Mouse (Mus musculus): Measurements from ENCODE around the gene Serpina3g. TPM values are rescaled to one million over a fixed set of nuclear protein-coding genes. Genes with fewer than 3 reads are reported as not detected.

The Serpina3g gene
- polyA plus RNA-seq, 1 experiment, result 17.5 TPM

DNA sequence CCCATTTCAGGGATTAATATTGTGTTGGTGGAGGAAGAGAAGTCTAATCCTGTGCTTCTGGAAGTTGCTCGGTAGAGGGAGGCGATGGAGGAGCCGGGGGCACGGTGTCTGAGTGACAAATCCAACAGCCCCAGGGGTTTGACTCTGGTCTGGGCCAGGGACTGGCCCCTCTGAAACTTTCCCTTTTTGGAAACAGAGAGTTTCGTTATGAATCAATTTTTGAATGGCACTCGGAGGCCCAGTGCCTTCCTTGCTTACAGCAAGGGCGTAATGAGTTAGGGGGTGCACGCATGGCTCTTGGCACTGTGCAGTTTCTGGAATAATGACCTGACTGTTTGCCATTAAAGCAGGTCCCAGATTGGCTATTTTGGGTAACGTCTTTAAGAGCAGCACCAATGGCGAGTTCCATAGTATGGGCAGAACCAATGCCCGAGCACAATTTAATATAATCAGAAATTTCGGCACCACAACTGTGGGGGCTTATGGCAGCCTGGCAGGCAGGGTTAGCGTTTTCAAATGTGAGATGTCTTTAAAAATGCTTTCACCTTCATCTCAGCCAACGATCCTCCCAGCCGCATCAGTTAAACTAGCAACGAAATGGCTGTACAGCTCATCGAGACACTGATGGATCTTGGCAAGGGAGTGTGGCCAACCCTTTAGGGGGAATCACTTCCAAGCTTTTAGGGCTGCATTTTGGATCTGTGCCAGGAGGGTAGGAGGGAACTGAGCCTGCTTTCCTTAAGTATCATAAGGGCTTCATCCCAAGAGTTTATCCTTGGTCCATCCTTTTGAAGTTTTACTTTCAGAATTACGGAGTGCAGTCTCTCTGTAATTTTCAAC lies 42.4 kb downstream of the Serpina3g start:
- Histone ChIP-seq H3K4me3 (ENCODE audit: low read depth, low read length) (no peak overlapping the region), H3K27ac (ENCODE audit: insufficient read depth, low read depth, low read length) (no peak overlapping the region), H3K27me3 (ENCODE audit: control insufficient read depth, insufficient read depth, low read length) (no peaks in the 10 kb centered on the region), H3K4me1 (ENCODE audit: control insufficient read depth, insufficient read depth, insufficient read length, low read length) (no peaks in the 10 kb centered on the region), H3K36me3 (ENCODE audit: control insufficient read depth, insufficient read depth, low read length) (no peaks in the 10 kb centered on the region)
- TF ChIP-seq POLR2A (IDR thresholded peaks at IDR 0.05; ENCODE audit: low read depth, low read length), result no peak
- TF ChIP-seq CTCF (IDR thresholded peaks at IDR 0.05; ENCODE audit: extremely low read depth, insufficient read length, insufficient replicate concordance, low read depth, low read length), result no peak
- 86% methylated on average over 18 of the region's 18 CpGs for WGBS

DNA sequence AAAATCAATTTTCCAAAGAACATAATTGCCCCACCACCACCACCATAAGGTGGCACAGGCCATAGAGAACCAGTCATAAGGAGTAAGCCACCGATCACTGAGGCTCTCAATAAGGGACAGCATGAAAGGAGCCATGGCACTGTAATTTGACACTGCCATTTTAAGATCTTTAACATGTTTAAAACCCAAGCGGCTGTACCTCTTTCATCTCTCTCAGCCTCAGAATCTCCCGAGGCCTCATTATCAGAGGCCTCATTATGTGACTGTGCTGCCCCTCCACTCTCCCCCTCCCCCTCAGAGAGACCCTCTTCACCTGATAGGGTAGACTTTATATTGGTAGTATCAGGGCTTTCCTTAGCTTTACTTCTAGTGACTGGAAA lies 43.0 kb downstream of the Serpina3g start:
- TF ChIP-seq POLR2A (IDR thresholded peaks at IDR 0.05; ENCODE audit: low read depth, low read length), result no peak
- no peak for TF ChIP-seq CTCF (IDR thresholded peaks at IDR 0.05; ENCODE audit: extremely low read depth, insufficient read length, insufficient replicate concordance, low read depth, low read length)
- H3K4me3 ChIP-seq (ENCODE audit: low read depth, low read length), result no peak overlapping the region
- 38% methylated on average over 3 of the region's 3 CpGs for WGBS
- no peaks in the 10 kb centered on the region for H3K27me3 ChIP-seq (ENCODE audit: control insufficient read depth, insufficient read depth, low read length)
- no peaks in the 10 kb centered on the region for H3K36me3 ChIP-seq (ENCODE audit: control insufficient read depth, insufficient read depth, low read length)
- no peaks in the 10 kb centered on the region for H3K4me1 ChIP-seq (ENCODE audit: control insufficient read depth, insufficient read depth, insufficient read length, low read length)
- no peak overlapping the region for H3K27ac ChIP-seq (ENCODE audit: insufficient read depth, low read depth, low read length)

- Histone ChIP-seq H3K4me1 (ENCODE audit: control insufficient read depth, insufficient read depth, insufficient read length, low read length) (no peaks in the 10 kb centered on the region), H3K27me3 (ENCODE audit: control insufficient read depth, insufficient read depth, low read length) (no peaks in the 10 kb centered on the region), H3K4me3 (ENCODE audit: low read depth, low read length) (no peak overlapping the region), H3K27ac (ENCODE audit: insufficient read depth, low read depth, low read length) (no peak overlapping the region), H3K36me3 (ENCODE audit: control insufficient read depth, insufficient read depth, low read length) (no peaks in the 10 kb centered on the region)
- WGBS, result 91% methylated on average over 11 of the region's 11 CpGs
- no peak for TF ChIP-seq CTCF (IDR thresholded peaks at IDR 0.05; ENCODE audit: extremely low read depth, insufficient read length, insufficient replicate concordance, low read depth, low read length)
- TF ChIP-seq POLR2A (IDR thresholded peaks at IDR 0.05; ENCODE audit: low read depth, low read length), result no peak
Measured at GRCm38 (mm10) chr12:104283380-104283779, 47.3 kb downstream of the Serpina3g start.

GRCm38 (mm10) chr12:104288336-104288735 lies 52.3 kb downstream of the Serpina3g start:
- H3K4me1 ChIP-seq (ENCODE audit: control insufficient read depth, insufficient read depth, insufficient read length, low read length), result no peaks in the 10 kb centered on the region
- H3K27me3 ChIP-seq (ENCODE audit: control insufficient read depth, insufficient read depth, low read length), result no peaks in the 10 kb centered on the region; the same call in 1 of the 2 replicates
- no peak overlapping the region for H3K27ac ChIP-seq (ENCODE audit: insufficient read depth, low read depth, low read length)
- no peak overlapping the region for H3K4me3 ChIP-seq (ENCODE audit: low read depth, low read length)
- no peaks in the 10 kb centered on the region for H3K36me3 ChIP-seq (ENCODE audit: control insufficient read depth, insufficient read depth, low read length)
- TF ChIP-seq CTCF (IDR thresholded peaks at IDR 0.05; ENCODE audit: extremely low read depth, insufficient read length, insufficient replicate concordance, low read depth, low read length) (no peak), POLR2A (IDR thresholded peaks at IDR 0.05; ENCODE audit: low read depth, low read length) (no peak)

DNA sequence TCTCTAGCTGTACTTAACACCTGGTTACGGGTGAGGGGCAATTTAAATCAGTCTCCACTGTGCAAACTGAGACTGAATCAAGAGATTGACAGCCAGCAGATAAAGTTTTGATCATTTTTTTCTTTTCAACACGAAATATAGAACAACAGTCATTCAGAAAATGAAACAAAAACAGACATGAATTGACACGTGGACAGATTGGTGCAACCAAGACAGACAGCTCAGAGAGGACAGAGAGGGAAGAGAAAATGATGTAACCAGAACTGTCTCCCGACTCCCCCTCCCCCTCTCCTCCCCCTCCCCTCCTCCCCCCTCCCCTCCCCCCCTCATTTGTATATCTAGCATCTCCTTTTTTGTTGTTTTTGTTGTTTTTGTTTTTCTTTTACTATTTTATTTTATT lies 53.8 kb downstream of the Serpina3g start:
- H3K36me3 ChIP-seq (ENCODE audit: control insufficient read depth, insufficient read depth, low read length), result no peaks in the 10 kb centered on the region
- H3K4me1 ChIP-seq (ENCODE audit: control insufficient read depth, insufficient read depth, insufficient read length, low read length), result no peaks in the 10 kb centered on the region
- H3K27me3 ChIP-seq (ENCODE audit: control insufficient read depth, insufficient read depth, low read length), result no peaks in the 10 kb centered on the region; the same call in 1 of the 2 replicates
- TF ChIP-seq CTCF (IDR thresholded peaks at IDR 0.05; ENCODE audit: extremely low read depth, insufficient read length, insufficient replicate concordance, low read depth, low read length) (no peak), POLR2A (IDR thresholded peaks at IDR 0.05; ENCODE audit: low read depth, low read length) (no peak)
- WGBS, result 25% methylated on average over 4 of the region's 4 CpGs
- H3K4me3 ChIP-seq (ENCODE audit: low read depth, low read length), result no peak overlapping the region
- no peak overlapping the region for H3K27ac ChIP-seq (ENCODE audit: insufficient read depth, low read depth, low read length)

Other genes with a start within 250 kb of the Serpina3g start
- 0.08 and 0.17 TPM in 2 replicates for gene Serpina11, start 246.3 kb upstream of the Serpina3g start, polyA plus RNA-seq (2012; rRNA removed)
- gene Serpina9, start 222.5 kb upstream of the Serpina3g start, polyA plus RNA-seq (2012; rRNA removed), result 0.13 TPM in 1 of 2 replicates, not detected in the other
- gene Serpina12, start 191.8 kb upstream of the Serpina3g start, polyA plus RNA-seq (2012; rRNA removed), result not detected in 2 replicates
- gene Serpina5, start 135.1 kb upstream of the Serpina3g start, polyA plus RNA-seq (2012; rRNA removed), result not detected in 2 replicates
- not detected in 2 replicates for gene Serpina3a, start 123.5 kb upstream of the Serpina3g start, polyA plus RNA-seq (2012; rRNA removed)
- gene Serpina3b, start 108.2 kb upstream of the Serpina3g start, polyA plus RNA-seq (2012; rRNA removed), result not detected in 2 replicates
- 0.11 and 0.14 TPM in 2 replicates for gene Serpina3c, start 82.4 kb upstream of the Serpina3g start, polyA plus RNA-seq (2012; rRNA removed)
- gene Serpina3f, start 21.7 kb upstream of the Serpina3g start, polyA plus RNA-seq (2012; rRNA removed), result 1.2 and 1.8 TPM in 2 replicates
- 0.13 TPM in 1 of 2 replicates, not detected in the other for gene Serpina3i, start 26.9 kb downstream of the Serpina3g start, polyA plus RNA-seq (2012; rRNA removed)
- gene Serpina3j, start 78.3 kb downstream of the Serpina3g start, polyA plus RNA-seq (2012; rRNA removed), result not detected in 2 replicates
- not detected in 2 replicates for gene Serpina3k, start 102.2 kb downstream of the Serpina3g start, polyA plus RNA-seq (2012; rRNA removed)
- gene Serpina3m, start 102.2 kb downstream of the Serpina3g start, polyA plus RNA-seq (2012; rRNA removed), result not detected in 2 replicates
- 7.0 and 12.6 TPM in 2 replicates for gene Serpina3n, start 170.5 kb downstream of the Serpina3g start, polyA plus RNA-seq (2012; rRNA removed)
- 0.46 TPM in 1 of 2 replicates, not detected in the other for gene Gsc, start 237.1 kb downstream of the Serpina3g start, polyA plus RNA-seq (2012; rRNA removed)

Data from small intestine, adult 2 months (tissue).